Mouse (Mus musculus) heart, adult 2 months (tissue): Measurements from ENCODE around the gene Arrdc3.

ENCODE experiments used
- CTCF ChIP-seq: fragments of 200-600 bp; IDR thresholded peaks from 2 replicates; pipeline ENCODE4 v1.8.1; 2022; ENCODE audit warnings: antibody characterized with exemption, mild to moderate bottlenecking, moderate library complexity
- EP300 ChIP-seq: fragments of 200-500 bp; IDR thresholded peaks from 2 replicates; pipeline ENCODE4 v1.6.1; 2011; ENCODE audit warnings: low read depth, low read length, control low read depth; ENCODE audit not compliant: insufficient read depth
- POLR2A ChIP-seq: fragments of 200-500 bp; IDR thresholded peaks from 2 replicates; pipeline ENCODE4 v1.6.1; 2011; ENCODE audit warnings: mild to moderate bottlenecking, low read depth, low read length, control low read depth; ENCODE audit not compliant: insufficient read depth

DNA sequence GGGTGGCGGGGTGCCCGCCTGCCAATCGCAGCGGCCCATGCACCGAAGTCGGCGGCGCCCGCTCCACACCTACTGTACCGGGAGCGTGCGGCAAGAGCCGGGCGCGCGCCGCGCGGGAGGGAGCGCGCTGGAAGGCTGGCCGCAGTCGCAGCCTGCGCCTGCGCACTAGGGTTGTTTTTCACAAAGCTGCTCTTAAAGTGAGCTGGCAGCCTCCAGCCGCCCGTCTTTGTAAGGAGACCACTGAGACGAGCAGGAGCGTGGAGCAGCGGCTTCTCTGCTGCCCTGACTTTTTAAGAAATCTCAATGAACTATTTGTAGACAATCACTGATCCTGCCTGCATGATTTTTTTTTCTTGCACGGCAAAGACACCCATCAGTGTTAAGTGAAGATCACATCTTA, at the start of gene Arrdc3:
- TF ChIP-seq CTCF = no peak
- peak; percentile 100 for TF ChIP-seq POLR2A
- peak; percentile 95 for TF ChIP-seq EP300
